Mouse (Mus musculus): ENCODE measurements around the gene Actr5.

The Actr5 gene

DNA sequence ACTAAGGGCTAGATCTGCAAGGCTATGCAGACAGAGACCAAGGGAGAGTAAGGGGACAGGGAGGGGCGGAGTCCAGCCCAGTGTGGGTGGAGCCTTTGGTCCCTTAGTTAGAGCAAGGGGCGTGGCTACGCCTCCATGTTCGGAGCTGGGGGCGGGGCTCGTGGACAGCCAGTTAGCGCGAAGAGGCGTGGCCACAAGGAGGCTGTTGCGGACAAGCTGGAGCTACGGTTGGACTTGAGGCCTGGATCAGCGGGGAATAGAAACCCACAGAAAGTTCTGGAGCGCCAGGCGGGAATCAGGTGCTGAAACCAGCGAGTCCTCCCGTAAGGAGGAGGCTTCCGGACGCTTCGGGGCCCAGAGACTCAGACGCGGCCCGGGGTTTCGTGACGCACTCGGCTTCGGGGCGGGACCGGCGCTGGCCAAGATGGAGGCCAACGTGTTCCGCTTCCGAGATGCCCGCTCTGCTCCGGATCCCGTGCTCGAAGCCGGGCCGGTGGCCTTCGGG lies at the start of gene Actr5:
Gene Actr5 (plus strand): TSS at position 171 of the 505 bp plus-strand sequence.
- DNase-seq (ENCODE audit: low read depth, low spot score): peak; percentile 97

DNA sequence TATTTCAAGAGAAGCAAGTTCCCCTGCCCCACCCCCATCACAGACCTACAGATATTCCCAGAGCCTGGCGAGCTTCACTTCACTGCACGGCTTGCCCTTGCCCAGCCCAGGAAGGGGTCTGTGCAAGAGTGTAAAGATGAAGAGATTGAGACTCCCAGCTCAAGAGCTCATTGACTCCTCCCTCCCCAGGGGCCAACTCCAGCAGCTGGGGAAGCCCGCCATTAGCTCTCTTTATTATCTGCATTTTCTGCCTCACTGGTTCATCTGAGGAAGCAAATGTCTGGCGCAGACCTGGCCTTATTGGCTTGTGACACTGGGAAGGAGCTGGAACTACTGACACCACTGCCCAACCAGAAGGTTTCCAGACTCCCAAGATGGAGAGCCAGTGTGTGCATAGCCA lies 44.7 kb upstream of the Actr5 start:
- no peak for DNase-seq (ENCODE audit: low read depth, low spot score)

DNA sequence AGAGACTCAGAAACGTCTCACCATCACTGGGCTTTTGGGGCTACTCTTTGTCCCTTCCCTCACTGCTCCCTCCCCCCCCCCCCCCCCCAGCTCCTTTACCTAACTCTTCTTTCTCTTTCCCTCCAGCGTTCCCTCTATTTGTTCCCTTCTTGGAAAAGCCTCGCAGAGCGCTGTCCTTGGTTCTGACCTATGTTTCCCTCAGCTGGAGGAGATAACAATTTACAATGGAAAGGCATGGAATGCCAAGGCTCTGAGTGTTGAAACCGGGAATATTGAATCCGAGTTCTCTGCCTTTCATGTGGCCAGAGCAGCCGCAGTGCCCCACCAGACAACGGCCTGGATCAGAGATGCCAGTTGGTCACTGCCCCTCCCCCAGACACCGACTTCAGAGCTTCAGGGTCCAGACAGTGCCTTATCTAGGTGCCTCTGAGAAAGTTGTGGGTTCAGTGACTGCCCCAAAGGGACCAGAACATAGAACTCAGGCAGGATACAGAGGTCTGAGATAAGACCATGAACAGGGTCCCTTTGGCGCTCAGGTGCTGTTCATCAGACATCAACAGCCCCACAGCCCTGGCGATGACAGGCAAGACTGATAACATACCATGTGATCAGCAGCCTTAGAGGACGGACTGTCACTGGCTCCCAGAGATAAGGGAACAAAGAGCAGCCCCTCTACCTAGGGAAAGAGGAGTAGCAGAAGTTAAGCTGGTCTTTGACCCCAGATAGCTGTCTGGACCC lies 39.9 kb upstream of the Actr5 start:
- DNase-seq (ENCODE audit: low read depth, low spot score): peak; percentile 80

DNA sequence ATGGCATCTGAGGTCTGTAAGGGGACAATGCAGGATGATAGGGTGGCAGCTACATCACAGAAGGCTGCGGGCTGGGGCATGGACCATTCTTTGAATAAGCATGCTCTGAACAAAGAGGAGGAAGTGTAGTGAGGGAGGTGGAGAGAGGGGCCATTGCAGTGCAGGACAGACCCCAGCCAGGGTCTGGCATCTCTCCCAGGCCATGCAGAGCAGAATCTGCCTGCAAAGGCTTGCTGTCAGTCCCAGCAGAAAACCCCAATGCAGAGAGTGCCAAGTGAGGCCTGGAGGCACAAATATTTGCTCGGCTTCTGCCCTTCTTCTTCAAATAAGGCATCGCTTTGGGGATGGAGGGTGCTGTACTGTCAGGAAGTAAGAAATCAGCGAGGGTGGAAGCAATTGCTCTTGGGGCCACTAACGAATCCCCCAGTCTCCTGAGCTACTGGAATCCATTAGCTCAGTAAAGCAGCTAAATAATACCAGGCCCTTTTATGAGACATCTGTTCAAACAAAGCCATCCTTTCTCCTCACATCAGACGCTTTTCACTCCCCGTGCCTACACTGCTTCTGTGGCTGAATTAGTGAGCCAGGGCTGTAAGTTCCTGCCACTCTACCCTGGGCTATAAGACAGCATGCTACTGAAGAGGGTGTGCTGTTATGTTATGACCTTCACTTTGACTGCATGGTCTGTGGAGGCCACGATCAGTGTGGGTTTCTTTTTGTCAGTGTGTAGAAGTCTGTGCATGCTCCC lies 36.0 kb upstream of the Actr5 start:
- no peak for DNase-seq (ENCODE audit: low read depth, low spot score)

DNA sequence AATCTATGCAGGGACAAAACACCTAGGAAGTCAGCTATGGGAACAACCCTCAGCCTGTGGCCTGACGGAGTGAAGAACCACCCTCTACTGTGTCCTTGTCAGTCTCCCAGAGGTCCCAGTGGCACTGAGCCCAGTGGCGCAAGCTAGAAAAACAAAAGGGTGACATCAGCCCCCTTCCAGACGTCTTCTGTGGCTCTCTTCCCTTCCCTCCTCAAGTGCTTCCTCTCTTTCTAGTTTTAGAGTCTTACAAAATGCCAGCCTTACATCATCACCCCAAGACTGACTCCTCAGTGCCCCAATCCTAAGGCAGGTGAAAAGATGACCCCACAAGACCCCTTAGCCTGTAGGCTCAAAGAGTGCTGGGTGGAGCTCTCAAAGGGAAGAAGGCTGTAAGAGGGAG lies 34.2 kb upstream of the Actr5 start:
- no peak for DNase-seq (ENCODE audit: low read depth, low spot score)

DNA sequence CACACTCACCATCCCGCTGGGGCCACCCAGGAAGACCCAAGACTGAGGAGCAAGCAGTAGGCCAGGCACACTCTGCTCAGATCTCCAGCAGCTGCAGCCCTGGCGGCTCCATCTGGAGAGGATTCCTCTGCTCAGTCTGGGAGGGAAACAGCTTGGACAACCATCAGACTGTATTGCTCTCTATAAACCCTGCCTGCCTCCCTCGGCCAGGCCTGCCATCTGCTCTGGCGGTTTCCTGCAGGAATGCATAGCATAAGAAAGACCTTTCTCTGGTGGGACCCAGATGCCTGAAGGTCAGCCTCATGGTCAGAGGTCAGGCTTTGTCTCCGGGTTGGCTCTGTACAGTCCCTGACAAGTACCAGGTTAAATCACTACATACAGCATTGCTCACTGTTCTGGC lies 33.4 kb upstream of the Actr5 start:
- peak; percentile 78 for DNase-seq (ENCODE audit: low read depth, low spot score)

DNA sequence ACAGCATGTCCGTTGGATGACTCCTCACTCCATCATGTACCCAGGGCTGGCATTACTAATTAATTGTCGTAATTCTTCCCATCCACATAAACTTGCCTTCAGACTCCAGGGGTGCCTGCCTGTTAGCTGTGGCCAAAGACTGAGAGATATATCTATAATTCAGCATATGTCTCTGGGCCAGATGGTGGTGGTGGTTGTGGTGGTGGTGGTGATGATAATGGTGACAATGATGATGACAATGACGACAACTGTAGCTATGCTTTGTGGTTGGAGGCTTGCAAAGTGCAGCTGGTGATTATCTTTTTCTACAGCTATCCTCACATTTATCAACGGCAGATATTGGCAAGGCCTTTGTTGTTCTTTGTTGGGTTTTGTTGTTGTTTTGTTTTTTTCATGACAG lies 31.3 kb upstream of the Actr5 start:
- DNase-seq (ENCODE audit: low read depth, low spot score): no peak

DNA sequence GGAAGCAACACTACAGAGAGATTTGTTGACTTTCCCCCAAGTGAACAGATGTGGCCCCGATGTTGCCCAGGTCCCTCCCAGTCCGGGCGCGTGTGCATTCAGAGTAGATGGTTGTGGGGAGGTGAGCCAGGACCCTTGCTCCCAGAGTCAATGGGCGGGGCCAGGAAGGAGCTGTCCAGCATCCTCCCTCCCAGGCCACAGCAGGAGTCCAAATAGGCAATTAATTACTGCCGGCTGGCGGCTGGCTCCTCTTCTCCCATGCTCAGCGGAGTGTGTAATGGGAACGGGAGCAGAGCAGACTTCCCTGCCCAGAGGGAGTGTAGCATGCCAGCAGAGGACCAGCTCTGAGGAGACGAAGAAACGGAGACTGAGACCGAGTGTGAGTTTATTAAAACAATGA lies 29.6 kb upstream of the Actr5 start:
- DNase-seq (ENCODE audit: low read depth, low spot score): peak; percentile 78

DNA sequence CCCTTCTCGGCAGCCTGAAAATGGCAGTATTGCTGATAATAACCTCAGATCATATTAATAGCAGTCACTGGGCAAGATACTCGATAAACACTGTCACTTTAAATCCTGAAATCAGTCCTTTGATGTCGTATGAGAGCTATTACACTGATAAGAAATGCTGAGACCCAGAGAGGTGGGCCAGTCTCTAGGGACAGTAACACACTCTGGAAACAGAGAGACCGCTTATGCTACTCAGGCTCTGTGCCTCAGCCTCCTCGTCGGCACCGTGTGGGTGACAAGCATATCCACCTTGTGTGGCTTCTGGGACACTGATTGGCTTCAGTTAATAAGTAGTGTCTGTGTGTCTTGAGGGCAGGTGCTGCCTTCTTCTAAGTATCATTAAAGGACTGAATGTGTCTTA lies 29.1 kb upstream of the Actr5 start:
- no peak for DNase-seq (ENCODE audit: low read depth, low spot score)

DNA sequence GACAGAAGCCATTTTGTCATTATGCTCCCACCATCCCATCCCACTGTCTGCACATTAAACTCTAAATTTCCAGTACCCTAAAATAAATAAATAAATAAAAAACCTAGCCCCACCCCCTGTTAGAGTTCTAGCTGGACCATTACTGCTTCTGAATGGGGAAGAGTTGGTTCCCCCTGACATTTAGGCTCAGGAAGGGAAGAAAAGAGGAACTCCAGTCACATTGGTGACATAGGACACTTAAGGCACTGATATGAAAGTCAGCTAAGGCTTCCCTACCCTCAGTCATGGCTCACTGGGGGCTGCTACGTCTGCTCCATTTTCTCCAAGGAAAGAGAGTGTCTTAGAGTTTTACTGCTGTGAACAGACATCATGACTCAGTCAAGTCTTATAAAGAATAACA lies 27.9 kb upstream of the Actr5 start:
- no peak for DNase-seq (ENCODE audit: low read depth, low spot score)

DNA sequence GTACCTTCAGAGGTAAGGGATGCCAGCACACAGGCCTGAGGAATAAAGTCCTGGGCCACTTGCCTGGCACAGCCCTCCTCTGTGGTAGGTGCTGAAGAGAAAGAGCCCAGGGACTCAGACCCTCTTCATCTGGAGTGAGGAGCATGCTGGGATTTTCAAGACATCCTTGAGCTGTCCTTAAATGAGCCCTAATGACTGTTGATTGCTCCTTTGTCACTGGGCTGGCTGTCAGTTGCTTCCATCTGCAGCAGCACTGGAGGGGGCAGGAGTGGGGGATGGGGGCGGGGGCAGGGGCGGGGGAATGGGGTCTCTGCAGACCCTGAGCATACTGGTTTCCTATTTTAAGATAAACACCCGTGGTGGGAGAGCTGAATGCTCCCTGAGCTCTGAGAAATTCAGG lies 24.2 kb upstream of the Actr5 start:
- DNase-seq (ENCODE audit: low read depth, low spot score): no peak

DNA sequence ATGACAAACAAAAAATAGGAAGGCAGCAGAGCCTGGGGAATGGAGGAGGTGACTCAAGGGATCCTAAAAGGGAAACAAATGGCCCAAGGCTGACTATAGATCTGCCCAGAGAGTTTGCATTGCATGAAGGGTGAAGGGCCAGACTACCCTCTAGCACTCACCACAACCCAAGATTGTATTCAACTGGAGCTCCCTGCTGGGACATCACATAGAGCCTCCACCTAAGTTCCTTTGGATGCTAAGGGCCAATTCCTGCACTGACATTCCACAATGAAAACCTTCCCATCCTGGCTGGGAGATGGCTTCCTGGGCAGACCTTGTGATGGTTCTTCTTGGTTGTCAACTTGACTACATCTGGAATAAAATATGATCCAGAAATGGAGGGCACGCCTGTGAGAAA lies 23.4 kb upstream of the Actr5 start:
- peak; percentile 37 for DNase-seq (ENCODE audit: low read depth, low spot score)

DNA sequence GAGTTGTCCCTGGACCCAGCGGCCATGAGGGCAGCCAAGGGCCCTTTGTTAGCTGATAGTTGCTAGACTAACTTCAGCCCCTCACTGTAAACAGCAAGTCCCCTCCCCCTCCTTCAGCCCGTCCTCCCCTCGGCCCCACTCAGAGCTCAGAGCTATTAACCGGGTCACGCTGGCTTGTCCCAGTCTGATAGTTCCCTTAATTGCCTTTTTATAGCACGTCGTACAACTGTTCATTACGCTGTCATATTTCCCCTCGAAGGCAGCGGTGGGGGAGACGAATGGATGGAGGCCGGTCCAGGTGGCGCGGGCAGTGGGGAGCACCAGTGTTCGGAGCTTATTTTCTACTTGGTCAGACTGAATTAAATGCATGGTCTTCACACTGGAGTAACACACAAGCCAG lies 22.0 kb upstream of the Actr5 start:
- no peak for DNase-seq (ENCODE audit: low read depth, low spot score)

DNA sequence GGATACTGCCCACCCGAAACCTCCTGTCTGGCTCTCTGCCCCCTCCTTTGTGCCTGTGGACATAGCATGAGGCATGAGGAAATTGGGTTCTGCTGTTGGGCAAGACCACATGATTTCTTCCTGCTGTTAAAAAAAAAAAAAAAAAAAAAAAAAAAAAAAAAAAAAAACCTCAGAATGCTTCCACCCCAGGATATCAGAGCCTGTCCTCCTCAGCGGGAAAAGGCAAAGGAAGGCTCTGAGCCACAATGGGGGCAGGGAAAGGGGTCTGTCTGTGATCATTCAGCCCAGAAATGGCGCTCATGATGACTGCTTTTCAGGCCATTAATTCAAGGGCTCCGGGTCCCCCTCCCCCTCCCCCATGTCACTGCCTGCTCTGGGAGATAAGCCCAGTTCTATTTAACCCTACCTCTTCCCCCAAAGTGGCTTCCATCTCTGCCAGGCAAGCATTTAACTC lies 18.1 kb upstream of the Actr5 start:
- DNase-seq (ENCODE audit: low read depth, low spot score): no peak

DNA sequence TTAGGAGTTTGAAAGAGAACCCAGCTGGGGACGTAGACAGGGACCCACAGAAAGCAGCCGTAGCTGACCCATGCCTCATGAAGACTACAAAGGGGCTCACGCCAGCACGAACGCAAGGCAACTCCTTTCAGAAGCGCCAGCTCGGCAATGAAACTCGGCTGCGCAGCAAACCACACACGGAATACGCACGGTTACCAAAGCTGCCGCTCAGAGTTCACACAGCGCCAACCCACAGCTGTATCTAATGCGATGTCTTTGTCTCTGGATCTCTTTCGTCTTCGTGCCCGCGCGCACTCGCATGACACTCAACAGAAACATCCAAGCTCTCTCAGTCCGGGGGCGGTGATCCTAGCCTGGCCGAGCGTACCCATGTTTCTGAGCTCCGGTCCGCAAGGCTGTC lies 15.0 kb upstream of the Actr5 start:
- DNase-seq (ENCODE audit: low read depth, low spot score): peak; percentile 31

DNA sequence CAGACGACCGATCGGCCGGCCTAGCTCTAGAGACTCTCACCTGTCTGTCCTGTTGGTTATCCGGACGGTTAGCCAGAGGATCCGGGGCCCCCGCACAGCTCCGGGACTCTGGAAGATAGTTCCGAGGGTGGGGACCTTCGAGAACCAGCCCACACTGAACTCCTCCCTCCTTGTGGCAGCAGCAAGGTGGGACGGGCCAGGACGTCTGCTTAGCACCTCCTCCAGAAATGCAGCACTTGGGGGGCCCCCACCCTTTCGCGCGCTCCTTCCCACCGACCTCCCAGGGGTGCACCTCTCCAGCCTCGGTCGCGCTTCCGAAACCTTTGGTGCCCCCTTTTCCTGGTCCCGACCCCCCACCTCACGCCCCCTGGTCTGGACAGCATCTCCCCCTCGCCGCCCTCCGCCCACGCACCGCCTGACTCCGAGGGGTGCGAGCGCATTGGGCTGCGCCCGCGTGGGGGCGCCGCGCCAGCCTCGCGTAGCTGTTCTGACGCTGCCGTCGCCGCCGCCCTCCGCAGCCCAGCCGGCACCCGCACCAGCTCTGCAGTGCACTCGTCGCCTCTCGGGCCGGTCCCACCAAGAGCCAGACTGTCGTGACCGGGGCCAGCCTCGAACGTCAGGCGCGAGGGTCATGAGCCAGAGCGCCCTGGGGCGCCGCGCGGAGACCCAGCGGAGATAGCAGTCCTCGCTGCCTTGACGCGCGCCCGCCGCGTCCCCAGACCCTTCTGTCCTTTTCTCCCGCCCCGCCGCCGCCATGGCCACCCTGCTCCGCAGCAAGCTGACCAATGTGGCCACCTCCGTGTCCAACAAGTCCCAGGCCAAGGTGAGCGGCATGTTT lies 14.0 kb upstream of the Actr5 start, which contains the start of gene Slc32a1:
Gene Slc32a1 (plus strand): TSS at position 280 of the 838 bp plus-strand sequence.
- peak; percentile 61 for DNase-seq (ENCODE audit: low read depth, low spot score)

DNA sequence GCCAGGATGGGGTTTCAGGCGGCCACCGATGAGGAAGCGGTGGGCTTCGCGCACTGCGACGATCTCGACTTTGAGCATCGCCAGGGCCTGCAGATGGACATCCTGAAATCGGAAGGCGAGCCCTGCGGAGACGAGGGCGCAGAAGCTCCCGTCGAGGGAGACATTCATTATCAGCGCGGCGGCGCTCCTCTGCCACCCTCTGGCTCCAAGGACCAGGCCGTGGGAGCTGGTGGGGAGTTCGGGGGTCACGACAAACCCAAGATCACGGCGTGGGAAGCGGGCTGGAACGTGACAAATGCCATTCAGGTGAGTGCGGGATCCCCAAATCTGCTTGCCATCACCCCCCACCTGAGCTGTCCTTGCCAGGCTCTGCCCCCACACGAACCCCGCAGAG lies 13.4 kb upstream of the Actr5 start:
- DNase-seq (ENCODE audit: low read depth, low spot score): no peak

DNA sequence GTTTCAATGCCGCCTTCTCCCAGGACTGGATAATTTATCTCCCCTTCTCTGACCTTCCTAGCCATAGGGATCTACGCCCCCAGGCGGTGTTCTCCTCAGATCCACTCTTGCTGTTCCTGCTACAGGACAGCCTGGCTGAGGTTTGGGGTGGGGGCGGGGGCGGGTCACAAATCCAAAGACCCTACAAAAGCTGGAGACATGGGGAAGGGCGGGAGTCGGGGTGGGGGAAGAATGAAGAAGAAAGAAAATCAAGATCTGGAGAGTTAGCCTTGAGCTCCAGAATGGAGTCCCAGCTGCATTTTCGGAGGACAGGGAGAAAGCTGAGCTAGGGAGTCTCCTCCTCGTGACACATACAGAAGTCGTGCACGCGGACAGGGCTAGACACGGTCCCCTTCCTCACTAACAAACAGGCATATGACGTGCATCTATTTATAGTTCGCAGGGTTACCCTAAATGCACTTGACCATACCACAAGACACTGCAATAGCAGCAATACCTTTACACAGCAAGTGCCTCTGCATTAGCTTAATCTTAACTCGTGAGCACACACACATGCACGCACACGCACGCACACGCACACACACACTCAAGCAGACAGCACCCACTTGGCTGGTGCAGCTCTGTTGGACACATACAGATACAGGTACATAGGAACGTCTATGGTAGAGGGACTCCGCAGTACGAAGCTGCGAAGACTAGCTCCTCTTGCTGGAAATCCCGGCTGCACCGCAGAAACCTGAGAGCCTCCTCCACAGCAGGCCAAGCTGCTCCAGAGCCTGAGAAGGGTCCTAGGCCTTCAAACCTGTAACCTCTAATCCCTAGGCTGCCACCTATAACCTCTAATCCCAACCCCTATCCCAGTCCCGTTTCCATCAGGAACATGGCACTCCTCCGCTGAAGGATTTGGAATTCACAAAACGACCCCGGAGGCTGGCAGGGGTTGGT lies 12.7 kb upstream of the Actr5 start:
- peak; percentile 38 for DNase-seq (ENCODE audit: low read depth, low spot score)

DNA sequence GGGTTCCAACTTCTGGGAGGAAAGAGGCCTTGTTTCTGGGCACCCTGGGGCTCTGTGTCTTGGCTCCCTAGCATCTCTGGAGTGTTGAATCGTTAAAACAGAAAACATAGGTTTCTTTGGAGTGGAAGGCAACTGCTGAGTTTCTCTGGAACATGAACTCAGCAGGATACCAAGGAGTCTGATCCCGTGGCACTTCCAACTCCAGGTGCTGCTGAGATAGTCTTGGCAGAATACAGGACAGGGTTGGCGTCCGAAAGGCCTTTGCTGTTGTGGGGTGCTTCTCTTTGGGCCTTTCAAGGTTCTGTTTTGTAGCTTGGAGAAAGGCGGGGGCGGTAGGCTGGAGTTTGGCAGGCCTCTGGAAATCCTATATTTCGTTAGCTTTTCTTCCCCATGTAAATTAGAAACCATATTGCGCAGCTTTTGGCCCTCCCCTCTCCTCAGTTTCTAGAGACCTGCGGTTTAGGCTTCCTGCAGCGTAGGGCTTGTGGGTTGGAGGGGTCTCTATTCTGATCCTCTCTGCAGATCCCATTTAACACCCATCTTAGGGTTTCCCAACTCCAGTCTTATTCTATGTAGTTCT lies 11.9 kb upstream of the Actr5 start:
- DNase-seq (ENCODE audit: low read depth, low spot score): peak; percentile 9

All from R1 (cell line).